Mouse (Mus musculus) lung, embryonic 15.5 days (tissue): Measurements from ENCODE around the gene Cntn3. TPM values are rescaled to one million over a fixed set of nuclear protein-coding genes. Genes with fewer than 3 reads are reported as not detected.
A peak's percentile ranks its signal among the peaks of the same experiment; 100 is the strongest.
"Not testable (repeated sequence)": the region's sequence is repeated elsewhere in the genome, so short reads cannot be mapped to it uniquely, and the experiment has no call there.

Source experiments
- ATAC-seq: fragments of 200-750 bp; cut with Nextera tagmentation; 2 replicates; pipeline ENCODE4 v1.8.0; 2017; ENCODE audit warnings: moderate number of reproducible peaks, borderline replicate concordance; ENCODE audit not compliant: low FRiP score, low TSS enrichment; ENCODE audit errors: extremely low read depth
- H3K27ac ChIP-seq: fragments of 300-500 bp; sonication (generic); 2 replicates; pipeline ENCODE4 v1.5.1; 2015; ENCODE audit warnings: moderate library complexity, mild to moderate bottlenecking, inconsistent platforms
- H3K27me3 ChIP-seq: fragments of 300-500 bp; sonication (generic); 2 replicates; pipeline ENCODE4 v1.6.1; 2015; ENCODE audit warnings: inconsistent platforms
- H3K36me3 ChIP-seq: fragments of 300-500 bp; sonication (generic); 2 replicates; pipeline ENCODE4 v1.6.1; 2015; ENCODE audit warnings: inconsistent platforms
- H3K4me1 ChIP-seq: fragments of 300-500 bp; sonication (generic); 2 replicates; pipeline ENCODE4 v1.6.1; 2015; ENCODE audit warnings: inconsistent platforms
- H3K4me2 ChIP-seq: fragments of 300-500 bp; sonication (generic); 2 replicates; pipeline ENCODE4 v1.6.1; 2015; ENCODE audit warnings: inconsistent platforms, mild to moderate bottlenecking, moderate library complexity
- H3K4me3 ChIP-seq: fragments of 300-500 bp; sonication (generic); 2 replicates; pipeline ENCODE4 v1.5.1; 2015; ENCODE audit warnings: mild to moderate bottlenecking, inconsistent platforms
- H3K9ac ChIP-seq: fragments of 300-500 bp; sonication (generic); 2 replicates; pipeline ENCODE4 v1.6.1; 2015; ENCODE audit warnings: inconsistent platforms
- H3K9me3 ChIP-seq: fragments of 300-500 bp; sonication (generic); 2 replicates; pipeline ENCODE4 v1.6.1; 2016; ENCODE audit warnings: inconsistent platforms
- WGBS: fragments of 180-500 bp; shearing (Covaris S2); methylation state at CpG from one replicate; pipeline ENCODE4 v1.1.7; 2015; 5-methylcytosine and 5-hydroxymethylcytosine counted together
- polyA plus RNA-seq: library from polyadenylated mRNA; unstranded; fragments of >200 nt; fragmentation: Nextera tagmentation; extraction: Ambion mirVana; gene quantifications from 2 replicates; pipeline ENCODE4 v1.2.1, GENCODE M21; 2015

Cntn3 gene
- polyA plus RNA-seq, result 0.20 and 0.22 TPM in 2 replicates

GRCm38 (mm10) chr6:102573001-102573400, at the start of gene Cntn3:
TSS of gene Cntn3 (minus strand) at chr6:102573101.
- not testable (repeated sequence) for H3K9me3 ChIP-seq, H3K36me3 ChIP-seq, H3K9ac ChIP-seq, ATAC-seq, H3K27me3 ChIP-seq, H3K4me1 ChIP-seq, H3K27ac ChIP-seq, H3K4me2 ChIP-seq, H3K4me3 ChIP-seq
- WGBS, result 92% methylated on average over 4 of the region's 20 CpGs

GRCm38 (mm10) chr6:102600773-102601172, 27.9 kb upstream of the Cntn3 start:
- no peak overlapping the region for H3K27ac ChIP-seq
- H3K9me3 ChIP-seq, result no peaks in the 10 kb centered on the region
- ATAC-seq, result no peak
- H3K27me3 ChIP-seq, result no peaks in the 10 kb centered on the region
- no peaks in the 10 kb centered on the region for H3K36me3 ChIP-seq
- H3K4me3 ChIP-seq, result no peak overlapping the region
- no peak overlapping the region for H3K4me2 ChIP-seq
- no peak overlapping the region for H3K9ac ChIP-seq
- 44% methylated on average over 2 of the region's 2 CpGs for WGBS
- H3K4me1 ChIP-seq, result no peaks in the 10 kb centered on the region

GRCm38 (mm10) chr6:102597756-102598155, 24.9 kb upstream of the Cntn3 start:
- Histone ChIP-seq H3K27me3 (no peaks in the 10 kb centered on the region), H3K9me3 (no peaks in the 10 kb centered on the region), H3K27ac (no peak overlapping the region), H3K4me3 (no peak overlapping the region), H3K4me1 (no peaks in the 10 kb centered on the region), H3K4me2 (no peak overlapping the region), H3K9ac (no peak overlapping the region), H3K36me3 (no peaks in the 10 kb centered on the region)
- ATAC-seq, result no peak
- WGBS, result 38% methylated on average over 2 of the region's 2 CpGs

- WGBS, result 89% methylated on average over 4 of the region's 4 CpGs
- no peak overlapping the region for H3K4me3 ChIP-seq
- H3K27me3 ChIP-seq, result no peaks in the 10 kb centered on the region
- H3K27ac ChIP-seq, result no peak overlapping the region
- H3K9ac ChIP-seq, result no peak overlapping the region
- H3K36me3 ChIP-seq, result no peaks in the 10 kb centered on the region
- no peak for ATAC-seq
- H3K4me1 ChIP-seq, result no peaks in the 10 kb centered on the region
- H3K4me2 ChIP-seq, result no peak overlapping the region
- H3K9me3 ChIP-seq, result no peaks in the 10 kb centered on the region
Observed at GRCm38 (mm10) chr6:102590151-102590550, 17.2 kb upstream of the Cntn3 start.

GRCm38 (mm10) chr6:102589311-102589710, 16.4 kb upstream of the Cntn3 start:
- Histone ChIP-seq H3K4me1 (no peaks in the 10 kb centered on the region), H3K36me3 (no peaks in the 10 kb centered on the region), H3K27ac (no peak overlapping the region), H3K9me3 (no peaks in the 10 kb centered on the region), H3K4me2 (no peak overlapping the region), H3K27me3 (no peaks in the 10 kb centered on the region), H3K4me3 (no peak overlapping the region), H3K9ac (no peak overlapping the region)
- WGBS, result 29% methylated on average over 4 of the region's 4 CpGs
- no peak for ATAC-seq

- H3K27ac ChIP-seq, result no peak overlapping the region
- ATAC-seq, result no peak
Observed at GRCm38 (mm10) chr6:102586056-102586455, 13.2 kb upstream of the Cntn3 start.

GRCm38 (mm10) chr6:102583578-102583977, 10.7 kb upstream of the Cntn3 start:
- Histone ChIP-seq H3K4me2 (no peak overlapping the region), H3K4me1 (no peaks in the 10 kb centered on the region), H3K4me3 (no peak overlapping the region), H3K9ac (no peak overlapping the region), H3K27ac (no peak overlapping the region), H3K27me3 (no peaks in the 10 kb centered on the region), H3K36me3 (no peaks in the 10 kb centered on the region), H3K9me3 (no peaks in the 10 kb centered on the region)
- no peak for ATAC-seq
- WGBS, result 75% methylated on average over 2 of the region's 2 CpGs

More at GRCm38 (mm10) chr6:102586056-102586455, 13.2 kb upstream of the Cntn3 start:
- Histone ChIP-seq H3K36me3 (no peaks in the 10 kb centered on the region), H3K4me1 (no peaks in the 10 kb centered on the region), H3K9me3 (no peaks in the 10 kb centered on the region), H3K4me3 (no peak overlapping the region), H3K9ac (no peak overlapping the region), H3K4me2 (no peak overlapping the region), H3K27me3 (no peaks in the 10 kb centered on the region)

GRCm38 (mm10) chr6:102567496-102567895, 5.4 kb downstream of the Cntn3 start:
- H3K9me3 ChIP-seq, result no peaks in the 10 kb centered on the region
- H3K36me3 ChIP-seq, result no peaks in the 10 kb centered on the region
- H3K4me2 ChIP-seq, result no peak overlapping the region
- no peak overlapping the region for H3K9ac ChIP-seq
- peaks cover 25% of the 10 kb centered on the region for H3K27me3 ChIP-seq
- H3K27ac ChIP-seq, result no peak overlapping the region
- no peak overlapping the region for H3K4me3 ChIP-seq
- WGBS, result 39% methylated on average over 1 of the region's 1 CpGs
- no peak for ATAC-seq
- peaks cover 4% of the 10 kb centered on the region; the same call in 1 of the 2 replicates for H3K4me1 ChIP-seq

GRCm38 (mm10) chr6:102565228-102565627, 7.7 kb downstream of the Cntn3 start:
- no peak overlapping the region for H3K9ac ChIP-seq
- H3K27me3 ChIP-seq, result peaks cover 26% of the 10 kb centered on the region
- no peaks in the 10 kb centered on the region for H3K9me3 ChIP-seq
- H3K36me3 ChIP-seq, result no peaks in the 10 kb centered on the region
- peaks cover 4% of the 10 kb centered on the region; the same call in 1 of the 2 replicates for H3K4me1 ChIP-seq
- H3K4me3 ChIP-seq, result no peak overlapping the region
- no peak for ATAC-seq
- WGBS, result 91% methylated on average over 1 of the region's 1 CpGs
- no peak overlapping the region for H3K4me2 ChIP-seq
- H3K27ac ChIP-seq, result no peak overlapping the region

- ATAC-seq, result peak; percentile 97
- Histone ChIP-seq H3K9me3 (no peaks in the 10 kb centered on the region), H3K4me1 (peaks cover 4% of the 10 kb centered on the region; the same call in 1 of the 2 replicates), H3K36me3 (no peaks in the 10 kb centered on the region), H3K4me3 (peak overlapping the region; percentile 49), H3K9ac (peak overlapping the region; percentile 24; the same call in 1 of the 2 replicates), H3K4me2 (peak overlapping the region; percentile 94), H3K27ac (no peak overlapping the region), H3K27me3 (peaks cover 26% of the 10 kb centered on the region)
- WGBS, result under 1% methylated on average over 38 of the region's 63 CpGs
Observed at GRCm38 (mm10) chr6:102564011-102564731, 8.7 kb downstream of the Cntn3 start.

- peak overlapping the region; percentile 49 for H3K4me3 ChIP-seq
- H3K27ac ChIP-seq, result no peak overlapping the region
- no peak overlapping the region for H3K9ac ChIP-seq
- ATAC-seq, result no peak
- H3K36me3 ChIP-seq, result no peaks in the 10 kb centered on the region
- H3K27me3 ChIP-seq, result peaks cover 26% of the 10 kb centered on the region
- WGBS, result 5% methylated on average over 7 of the region's 7 CpGs
- H3K4me1 ChIP-seq, result peaks cover 4% of the 10 kb centered on the region; the same call in 1 of the 2 replicates
- H3K4me2 ChIP-seq, result peak overlapping the region; percentile 94
- no peaks in the 10 kb centered on the region for H3K9me3 ChIP-seq
Observed at GRCm38 (mm10) chr6:102563431-102563830, 9.5 kb downstream of the Cntn3 start.

- no peak overlapping the region for H3K4me2 ChIP-seq
- H3K27ac ChIP-seq, result no peak overlapping the region
- WGBS, result 75% methylated on average over 3 of the region's 3 CpGs
- H3K4me1 ChIP-seq, result no peaks in the 10 kb centered on the region
- no peak for ATAC-seq
- H3K9ac ChIP-seq, result no peak overlapping the region
- H3K27me3 ChIP-seq, result peaks cover 2% of the 10 kb centered on the region; the same call in 1 of the 2 replicates
- no peaks in the 10 kb centered on the region for H3K9me3 ChIP-seq
- no peaks in the 10 kb centered on the region for H3K36me3 ChIP-seq
- no peak overlapping the region for H3K4me3 ChIP-seq
Observed at GRCm38 (mm10) chr6:102557521-102557920, 15.4 kb downstream of the Cntn3 start.
